Mouse (Mus musculus): Measurements from ENCODE around the gene Grin2b. TPM values are rescaled to one million over a fixed set of nuclear protein-coding genes. Genes with fewer than 3 reads are reported as not detected.
A peak's percentile ranks its signal among the peaks of the same experiment; 100 is the strongest.

Grin2b gene
- polyA plus RNA-seq, 1 experiment from 2014 or later: not detected

DNA sequence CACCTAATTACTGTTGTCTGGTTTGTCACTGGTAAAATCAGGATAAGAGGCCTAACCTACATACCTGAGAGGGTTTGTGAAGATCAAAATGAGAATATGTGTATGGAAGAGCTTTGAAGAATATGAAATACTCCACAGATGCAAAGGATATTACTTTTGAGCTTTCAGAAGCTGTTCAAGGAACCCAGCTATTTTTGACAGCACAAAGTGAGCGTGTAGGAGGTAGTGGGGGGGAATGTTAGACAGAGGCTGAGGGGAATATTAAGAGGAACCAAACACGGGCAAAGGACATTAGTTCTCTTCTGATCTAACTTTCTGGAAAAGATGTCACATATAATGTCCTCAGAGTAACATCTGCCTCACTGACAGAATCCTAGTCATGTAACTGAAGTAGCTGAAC lies 125.2 kb downstream of the Grin2b start:
- no peaks in the 10 kb centered on the region for H3K9me3 ChIP-seq (ENCODE audit: control insufficient read depth, low read length)
- 78% methylated on average over 2 of the region's 2 CpGs for WGBS
- no peaks in the 10 kb centered on the region for H3K27me3 ChIP-seq (ENCODE audit: control insufficient read depth, insufficient read depth, low read length)
- H3K4me3 ChIP-seq (ENCODE audit: low read depth, low read length): no peak overlapping the region
- no peak overlapping the region for H3K27ac ChIP-seq (replicated peaks)
- H3K4me2 ChIP-seq (replicated peaks; ENCODE audit: low read depth): no peak overlapping the region
- no peak for ATAC-seq (ENCODE audit: low FRiP score, low TSS enrichment)
- TF ChIP-seq CTCF (IDR thresholded peaks at IDR 0.05; ENCODE audit: low read depth) (no peak), EP300 (optimal IDR thresholded peaks at IDR 0.05) (no peak)
- no peaks in the 10 kb centered on the region for H3K4me1 ChIP-seq (replicated peaks; ENCODE audit: control insufficient read depth, insufficient read depth)
- no peak overlapping the region for H3K9ac ChIP-seq (ENCODE audit: low read length)
- no peaks in the 10 kb centered on the region for H3K36me3 ChIP-seq (ENCODE audit: control insufficient read depth, insufficient read depth, low read length)
- DNase-seq (ENCODE audit: low spot score): no peak

- Histone ChIP-seq H3K36me3 (ENCODE audit: control insufficient read depth, insufficient read depth, low read length) (no peaks in the 10 kb centered on the region), H3K9me3 (ENCODE audit: control insufficient read depth, low read length) (no peaks in the 10 kb centered on the region), H3K4me3 (ENCODE audit: low read depth, low read length) (no peak overlapping the region), H3K4me2 (replicated peaks; ENCODE audit: low read depth) (no peak overlapping the region), H3K27ac (replicated peaks) (no peak overlapping the region), H3K4me1 (replicated peaks; ENCODE audit: control insufficient read depth, insufficient read depth) (no peaks in the 10 kb centered on the region), H3K9ac (ENCODE audit: low read length) (no peak overlapping the region), H3K27me3 (ENCODE audit: control insufficient read depth, insufficient read depth, low read length) (no peaks in the 10 kb centered on the region)
- no peak for DNase-seq (ENCODE audit: low spot score)
- TF ChIP-seq EP300 (optimal IDR thresholded peaks at IDR 0.05): no peak
- no peak for TF ChIP-seq CTCF (IDR thresholded peaks at IDR 0.05; ENCODE audit: low read depth)
- 70% methylated on average over 7 of the region's 7 CpGs for WGBS
- no peak for ATAC-seq (ENCODE audit: low FRiP score, low TSS enrichment)
These were observed 127.2 kb downstream of the Grin2b start for GRCm38 (mm10) chr6:136046091-136046490.

- no peak overlapping the region for H3K9ac ChIP-seq (ENCODE audit: low read length)
- no peaks in the 10 kb centered on the region for H3K4me1 ChIP-seq (replicated peaks; ENCODE audit: control insufficient read depth, insufficient read depth)
- ATAC-seq (ENCODE audit: low FRiP score, low TSS enrichment) (no peak), DNase-seq (ENCODE audit: low spot score) (no peak)
- H3K4me2 ChIP-seq (replicated peaks; ENCODE audit: low read depth): no peak overlapping the region
- H3K27me3 ChIP-seq (ENCODE audit: control insufficient read depth, insufficient read depth, low read length): no peaks in the 10 kb centered on the region
- no peaks in the 10 kb centered on the region for H3K9me3 ChIP-seq (ENCODE audit: control insufficient read depth, low read length)
- H3K27ac ChIP-seq (replicated peaks): no peak overlapping the region
- no peak for TF ChIP-seq EP300 (optimal IDR thresholded peaks at IDR 0.05)
- no peak for TF ChIP-seq CTCF (IDR thresholded peaks at IDR 0.05; ENCODE audit: low read depth)
- H3K4me3 ChIP-seq (ENCODE audit: low read depth, low read length): no peak overlapping the region
- WGBS: 76% methylated on average over 5 of the region's 5 CpGs
- H3K36me3 ChIP-seq (ENCODE audit: control insufficient read depth, insufficient read depth, low read length): no peaks in the 10 kb centered on the region
These were observed 128.8 kb downstream of the Grin2b start for GRCm38 (mm10) chr6:136044461-136044860.

DNA sequence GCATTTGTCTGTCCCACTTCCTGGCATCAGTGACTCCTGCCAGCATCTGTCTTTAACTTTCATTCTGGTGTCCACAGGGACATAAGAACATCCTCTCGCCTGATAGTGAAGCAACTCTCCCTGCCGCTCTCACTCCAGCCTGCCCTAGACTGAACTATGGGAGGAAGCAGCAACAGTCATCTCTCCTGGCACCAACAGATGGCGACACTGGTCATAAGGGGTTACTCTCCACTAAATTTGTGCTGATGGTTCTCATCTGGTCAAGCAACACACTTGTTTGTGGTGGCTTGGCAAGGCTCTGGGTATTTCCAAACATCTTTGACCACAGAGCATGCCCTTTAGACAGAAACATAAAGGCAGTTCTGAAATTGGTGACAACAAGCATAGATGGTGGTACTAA lies 130.9 kb downstream of the Grin2b start:
- Histone ChIP-seq H3K4me3 (ENCODE audit: low read depth, low read length) (no peak overlapping the region), H3K9ac (ENCODE audit: low read length) (no peak overlapping the region), H3K36me3 (ENCODE audit: control insufficient read depth, insufficient read depth, low read length) (no peaks in the 10 kb centered on the region), H3K27ac (replicated peaks) (no peak overlapping the region), H3K27me3 (ENCODE audit: control insufficient read depth, insufficient read depth, low read length) (no peaks in the 10 kb centered on the region), H3K4me1 (replicated peaks; ENCODE audit: control insufficient read depth, insufficient read depth) (no peaks in the 10 kb centered on the region), H3K9me3 (ENCODE audit: control insufficient read depth, low read length) (no peaks in the 10 kb centered on the region), H3K4me2 (replicated peaks; ENCODE audit: low read depth) (no peak overlapping the region)
- no peak for DNase-seq (ENCODE audit: low spot score)
- 74% methylated on average over 3 of the region's 3 CpGs for WGBS
- ATAC-seq (ENCODE audit: low FRiP score, low TSS enrichment): no peak
- TF ChIP-seq EP300 (optimal IDR thresholded peaks at IDR 0.05): no peak
- peak; percentile 39 for TF ChIP-seq CTCF (IDR thresholded peaks at IDR 0.05; ENCODE audit: low read depth)

GRCm38 (mm10) chr6:136041821-136042220 lies 131.5 kb downstream of the Grin2b start:
- no peak overlapping the region for H3K27ac ChIP-seq (replicated peaks)
- TF ChIP-seq EP300 (optimal IDR thresholded peaks at IDR 0.05) (no peak), CTCF (IDR thresholded peaks at IDR 0.05; ENCODE audit: low read depth) (no peak)
- 82% methylated on average over 8 of the region's 8 CpGs for WGBS
- no peaks in the 10 kb centered on the region for H3K36me3 ChIP-seq (ENCODE audit: control insufficient read depth, insufficient read depth, low read length)
- DNase-seq (ENCODE audit: low spot score) (no peak), ATAC-seq (ENCODE audit: low FRiP score, low TSS enrichment) (no peak)
- no peak overlapping the region for H3K4me3 ChIP-seq (ENCODE audit: low read depth, low read length)
- no peak overlapping the region for H3K4me2 ChIP-seq (replicated peaks; ENCODE audit: low read depth)
- no peaks in the 10 kb centered on the region for H3K9me3 ChIP-seq (ENCODE audit: control insufficient read depth, low read length)
- no peak overlapping the region for H3K9ac ChIP-seq (ENCODE audit: low read length)
- H3K27me3 ChIP-seq (ENCODE audit: control insufficient read depth, insufficient read depth, low read length): no peaks in the 10 kb centered on the region
- H3K4me1 ChIP-seq (replicated peaks; ENCODE audit: control insufficient read depth, insufficient read depth): no peaks in the 10 kb centered on the region

DNA sequence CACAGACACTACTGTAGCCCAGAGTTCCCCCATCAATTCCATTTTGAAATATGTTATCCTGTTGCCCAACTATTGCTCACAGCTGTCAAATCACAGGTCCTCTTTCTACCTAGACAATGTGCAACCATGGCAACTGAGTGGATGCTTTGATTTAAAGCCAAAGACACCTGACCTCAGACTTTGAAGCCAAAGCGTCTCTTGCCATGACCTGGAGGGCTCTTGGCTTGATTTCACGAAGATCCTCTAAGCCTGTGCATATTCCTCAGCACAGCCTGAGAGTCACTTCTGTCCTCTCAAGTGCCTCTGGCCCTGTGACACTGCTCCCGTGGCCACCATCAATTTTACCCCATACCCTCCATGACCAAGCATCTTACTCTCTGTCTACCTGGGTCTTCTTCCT lies 132.4 kb downstream of the Grin2b start:
- Histone ChIP-seq H3K9me3 (ENCODE audit: control insufficient read depth, low read length) (no peaks in the 10 kb centered on the region), H3K9ac (ENCODE audit: low read length) (no peak overlapping the region), H3K27ac (replicated peaks) (no peak overlapping the region), H3K36me3 (ENCODE audit: control insufficient read depth, insufficient read depth, low read length) (no peaks in the 10 kb centered on the region), H3K4me2 (replicated peaks; ENCODE audit: low read depth) (no peak overlapping the region), H3K4me1 (replicated peaks; ENCODE audit: control insufficient read depth, insufficient read depth) (no peaks in the 10 kb centered on the region), H3K27me3 (ENCODE audit: control insufficient read depth, insufficient read depth, low read length) (no peaks in the 10 kb centered on the region), H3K4me3 (ENCODE audit: low read depth, low read length) (no peak overlapping the region)
- ATAC-seq (ENCODE audit: low FRiP score, low TSS enrichment) (no peak), DNase-seq (ENCODE audit: low spot score) (no peak)
- TF ChIP-seq EP300 (optimal IDR thresholded peaks at IDR 0.05) (no peak), CTCF (IDR thresholded peaks at IDR 0.05; ENCODE audit: low read depth) (no peak)
- 64% methylated on average over 3 of the region's 3 CpGs for WGBS

Measured in stomach, postnatal 0 days (tissue).